In genomic region chr7:45526474-45527120, GRCm38 (mm10) we compare ENCODE assay signal across 8 mouse cellular contexts. TPM values are rescaled to one million over a fixed set of nuclear protein-coding genes. Genes with fewer than 3 reads are reported as not detected.
DNase-seq lines count a peak whose midpoint lies in the region; ATAC-seq lines count a peak whose summit lies in the region.

No protein-coding gene starts in this region.

- H3K4me3 ChIP-seq in heart, embryonic 14.5 days (ENCODE audit: control insufficient read depth in 1 of 2, insufficient read depth in 1 of 2, low read depth in 1 of 2, low read length in 2 of 2), result peak overlapping the region; percentile 65 to 77
- peak overlapping the region; percentile 58 for H3K4me3 ChIP-seq in neural tube, embryonic 12.5 days

- H3K4me1 ChIP-seq in heart, embryonic 14.5 days (ENCODE audit: control insufficient read depth in 2 of 2, insufficient read depth in 2 of 2, low read length in 2 of 2), result peaks cover 29 to 46% of the 10 kb centered on the region in 2 experiments
- peaks cover 19% of the 10 kb centered on the region for H3K4me1 ChIP-seq in neural tube, embryonic 12.5 days

- H3K9ac ChIP-seq in heart, embryonic 14.5 days (ENCODE audit: low read length), result peak overlapping the region; percentile 94
- H3K9ac ChIP-seq in neural tube, embryonic 12.5 days, result peak overlapping the region; percentile 67

- WGBS in heart, embryonic 14.5 days, result 17% methylated on average over 7 of the region's 7 CpGs
- 25% methylated on average over 7 of the region's 7 CpGs for WGBS in neural tube, embryonic 12.5 days

- peak overlapping the region; percentile 87 to 98 for H3K27ac ChIP-seq in heart, embryonic 14.5 days (replicated peaks in 1 of 2; ENCODE audit: control insufficient read depth in 1 of 2, insufficient read depth in 1 of 2, low read depth in 2 of 2, low read length in 2 of 2)
- H3K27ac ChIP-seq in neural tube, embryonic 12.5 days, result 0 out of 2 replicates have a peak overlapping the region, but pooled peaks have one; percentile 34

- no peaks in the 10 kb centered on the region for H3K27me3 ChIP-seq in heart, embryonic 14.5 days (ENCODE audit: control insufficient read depth, insufficient read depth, low read length)
- H3K27me3 ChIP-seq in neural tube, embryonic 12.5 days (replicated peaks), result 0 out of 2 replicates have a peak, but pooled peaks cover 2% of the 10 kb centered on the region

- ATAC-seq in heart, embryonic 14.5 days (ENCODE audit: insufficient number of reproducible peaks, insufficient read depth, low FRiP score, low read depth), result no peak
- no peak for ATAC-seq in neural tube, embryonic 12.5 days (ENCODE audit: low FRiP score, low read depth)

- H3K9me3 ChIP-seq in heart, embryonic 14.5 days (ENCODE audit: control insufficient read depth, low read length), result no peaks in the 10 kb centered on the region
- no peaks in the 10 kb centered on the region for H3K9me3 ChIP-seq in neural tube, embryonic 12.5 days

- DNase-seq in heart, adult 11 months, result peak; percentile 94
- no peak for DNase-seq in heart, postnatal 14 days
- DNase-seq in NIH3T3 (ENCODE audit: low read depth) (peak; percentile 60), liver (peak; percentile 38)
- DNase-seq in right cerebral cortex, postnatal 4 days, result no peak
- DNase-seq in right cerebral cortex, postnatal 36 days (ENCODE audit: low spot score in 2 of 2), result no peak

- H3K4me2 ChIP-seq in heart, embryonic 14.5 days (ENCODE audit: low read length), result peak overlapping the region; percentile 82
- H3K4me2 ChIP-seq in neural tube, embryonic 12.5 days (replicated peaks), result peak overlapping the region; percentile 74

- intact Hi-C loops in heart, postnatal 14 days (cut with DNase I), result no loop called here

- H3K36me3 ChIP-seq in heart, embryonic 14.5 days (ENCODE audit: control insufficient read depth, insufficient read depth, low read length), result peaks cover 22% of the 10 kb centered on the region
- H3K36me3 ChIP-seq in neural tube, embryonic 12.5 days, result no peaks in the 10 kb centered on the region

RNA-seq across cellular contexts. Expression of gene Plekha4, which starts 0.5 kb away (rescaled TPM):
- total RNA-seq in heart, postnatal 14 days (2021), result 1 to 10 TPM; 1.9 to 2.1 TPM
- polyA plus RNA-seq in heart, embryonic 14.5 days (2014; fragmentation: Nextera tagmentation; extraction: Ambion mirVana), result 0.80 and 1.2 TPM in 2 replicates
- polyA plus RNA-seq in neural tube, embryonic 12.5 days (2016; fragmentation: Nextera tagmentation; extraction: Ambion mirVana), result 3.2 and 3.5 TPM in 2 replicates

RNA-seq across cellular contexts. Expression of gene Ppp1r15a, which starts 0.5 kb away (rescaled TPM):
- total RNA-seq in heart, postnatal 14 days (2021), result 10 to 100 TPM; 21.7 to 32.8 TPM
- 20.5 and 23.3 TPM in 2 replicates for polyA plus RNA-seq in heart, embryonic 14.5 days (2014; fragmentation: Nextera tagmentation; extraction: Ambion mirVana)
- 19.4 and 20.1 TPM in 2 replicates for polyA plus RNA-seq in neural tube, embryonic 12.5 days (2016; fragmentation: Nextera tagmentation; extraction: Ambion mirVana)

RNA-seq across cellular contexts. Expression of gene Nucb1, which starts 16.4 kb away (rescaled TPM):
- 100 to 1,000 TPM; 116 to 137 TPM for total RNA-seq in heart, postnatal 14 days (2021)
- 159 and 160 TPM in 2 replicates for polyA plus RNA-seq in heart, embryonic 14.5 days (2014; fragmentation: Nextera tagmentation; extraction: Ambion mirVana)
- 118 and 119 TPM in 2 replicates for polyA plus RNA-seq in neural tube, embryonic 12.5 days (2016; fragmentation: Nextera tagmentation; extraction: Ambion mirVana)

RNA-seq across cellular contexts. Expression of gene Hsd17b14, which starts 28.1 kb away (rescaled TPM):
- total RNA-seq in heart, postnatal 14 days (2021), result under 1 TPM; 0.19 to 0.39 TPM
- polyA plus RNA-seq in heart, embryonic 14.5 days (2014; fragmentation: Nextera tagmentation; extraction: Ambion mirVana), result 0.20 and 0.26 TPM in 2 replicates
- polyA plus RNA-seq in neural tube, embryonic 12.5 days (2016; fragmentation: Nextera tagmentation; extraction: Ambion mirVana), result 0.26 and 0.43 TPM in 2 replicates

RNA-seq across cellular contexts. Expression of gene Dhdh, which starts 38.0 kb away (rescaled TPM):
- 1 to 10 TPM; 4.5 to 6.0 TPM for total RNA-seq in heart, postnatal 14 days (2021)
- 5.2 and 5.7 TPM in 2 replicates for polyA plus RNA-seq in heart, embryonic 14.5 days (2014; fragmentation: Nextera tagmentation; extraction: Ambion mirVana)
- polyA plus RNA-seq in neural tube, embryonic 12.5 days (2016; fragmentation: Nextera tagmentation; extraction: Ambion mirVana), result 2.3 and 2.8 TPM in 2 replicates

Comparison
In these comparisons a context has a peak if more than half of its experiments do, and no peak if none do; other contexts are left out.
1. DNase-seq: peak in heart, adult 11 months (single experiment), NIH3T3 (single experiment) and liver (single experiment); none in heart, postnatal 14 days (0 of 2), right cerebral cortex, postnatal 4 days (single experiment) and right cerebral cortex, postnatal 36 days (0 of 2).